Mouse (Mus musculus): ENCODE results near the gene Ros1.

- TF ChIP-seq CTCF (IDR thresholded peaks at IDR 0.05) (no peak), EP300 (IDR thresholded peaks at IDR 0.05) (no peak)
Measured at GRCm38 (mm10) chr10:52027161-52028035, 167.6 kb downstream of the Ros1 start.
